Mouse (Mus musculus) intestine, embryonic 16.5 days (tissue): ENCODE results near the gene Ddx28. TPM values are rescaled to one million over a fixed set of nuclear protein-coding genes. Genes with fewer than 3 reads are reported as not detected.

Source experiments
- ATAC-seq: fragments of 200-750 bp; cut with Nextera tagmentation; 2 replicates; pipeline ENCODE4 v1.8.0; 2017; ENCODE audit warnings: moderate TSS enrichment, moderate library complexity
- H3K27ac ChIP-seq: fragments of 300-500 bp; sonication (generic); 2 replicates; pipeline ENCODE4 v1.5.1; 2014; ENCODE audit warnings: mild to moderate bottlenecking, low read length
- H3K27me3 ChIP-seq: fragments of 300-500 bp; sonication (generic); replicated peaks from 2 replicates; pipeline ENCODE4 v1.6.1; 2014; ENCODE audit warnings: low read length, control low read depth, mixed read lengths; ENCODE audit not compliant: control insufficient read depth, insufficient read depth
- H3K36me3 ChIP-seq: fragments of 300-500 bp; sonication (generic); 2 replicates; pipeline ENCODE4 v1.6.1; 2014; ENCODE audit warnings: low read length, control low read depth; ENCODE audit not compliant: control insufficient read depth, insufficient read depth
- H3K4me1 ChIP-seq: fragments of 300-500 bp; sonication (generic); 2 replicates; pipeline ENCODE4 v1.6.1; 2014; ENCODE audit warnings: low read length, control low read depth, mixed read lengths; ENCODE audit not compliant: control insufficient read depth, insufficient read depth
- H3K4me2 ChIP-seq: fragments of 300-500 bp; sonication (generic); 2 replicates; pipeline ENCODE4 v1.6.1; 2014; ENCODE audit warnings: low read depth, low read length, control low read depth
- H3K4me3 ChIP-seq: fragments of 300-500 bp; sonication (generic); 2 replicates; pipeline ENCODE4 v1.5.1; 2014; ENCODE audit warnings: mild to moderate bottlenecking, low read length
- H3K9ac ChIP-seq: fragments of 300-500 bp; sonication (generic); 2 replicates; pipeline ENCODE4 v1.6.1; 2014; ENCODE audit warnings: low read depth, low read length
- H3K9me3 ChIP-seq: fragments of 300-500 bp; sonication (generic); 2 replicates; pipeline ENCODE4 v1.6.1; 2016; ENCODE audit warnings: low read length, control low read depth; ENCODE audit not compliant: control insufficient read depth
- WGBS: fragments of 180-500 bp; shearing (Covaris S2); extraction: QIAGEN DNeasy Blood & Tissue Kit; methylation state at CpG from one replicate; pipeline ENCODE4 v1.1.7; 2014; 5-methylcytosine and 5-hydroxymethylcytosine counted together
- polyA plus RNA-seq: library from polyadenylated mRNA; unstranded; fragments of >200 nt; fragmentation: Nextera tagmentation; extraction: Ambion mirVana; gene quantifications from 2 replicates; pipeline ENCODE4 v1.2.1, GENCODE M21; 2015

Gene Ddx28
- 13.7 and 15.1 TPM in 2 replicates for polyA plus RNA-seq

DNA sequence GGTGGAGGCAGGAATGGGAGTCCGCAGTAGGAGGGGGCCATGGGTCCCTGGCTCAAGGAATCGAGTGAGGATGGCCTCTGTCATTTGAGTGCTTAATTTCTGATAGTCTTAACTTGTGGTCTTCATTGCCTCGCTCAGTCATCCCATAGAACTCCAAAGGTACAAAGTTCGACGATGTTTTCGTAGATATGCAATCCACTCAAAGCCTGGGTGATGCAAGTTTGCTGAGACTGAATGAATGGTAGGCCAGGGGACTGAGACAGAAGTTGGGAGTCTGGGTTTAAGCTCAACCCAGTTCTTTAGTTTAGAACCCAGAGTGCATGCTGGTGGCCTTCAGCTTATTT, at the start of gene Ddx28:
Ddx28 (minus strand) TSS at position 240 of the 344 bp plus-strand sequence.
- Histone ChIP-seq H3K27me3 (no peaks in the 10 kb centered on the region), H3K9ac (peak within 1 kb of the TSS; percentile 83), H3K9me3 (no peaks in the 10 kb centered on the region), H3K4me3 (peak within 1 kb of the TSS; percentile 68), H3K27ac (peak within 1 kb of the TSS; percentile 45), H3K4me1 (peaks cover 14% of the 10 kb centered on the region), H3K36me3 (no peaks in the 10 kb centered on the region; the same call in 1 of the 2 replicates), H3K4me2 (peak within 1 kb of the TSS; percentile 97)
- ATAC-seq, result peak; percentile 57
- WGBS, result 2% methylated on average over 6 of the region's 6 CpGs

- H3K4me1 ChIP-seq, result peaks cover 15% of the 10 kb centered on the region
- no peaks in the 10 kb centered on the region for H3K9me3 ChIP-seq
- H3K4me2 ChIP-seq, result peak overlapping the region; percentile 57
- no peak overlapping the region for H3K9ac ChIP-seq
- no peaks in the 10 kb centered on the region for H3K36me3 ChIP-seq
- WGBS, result 5% methylated on average over 3 of the region's 3 CpGs
- no peaks in the 10 kb centered on the region for H3K27me3 ChIP-seq
- no peak overlapping the region for H3K27ac ChIP-seq
- no peak for ATAC-seq
- peak overlapping the region; percentile 89 for H3K4me3 ChIP-seq
Observed at GRCm38 (mm10) chr8:106060521-106060920, 48.8 kb upstream of the Ddx28 start.

DNA sequence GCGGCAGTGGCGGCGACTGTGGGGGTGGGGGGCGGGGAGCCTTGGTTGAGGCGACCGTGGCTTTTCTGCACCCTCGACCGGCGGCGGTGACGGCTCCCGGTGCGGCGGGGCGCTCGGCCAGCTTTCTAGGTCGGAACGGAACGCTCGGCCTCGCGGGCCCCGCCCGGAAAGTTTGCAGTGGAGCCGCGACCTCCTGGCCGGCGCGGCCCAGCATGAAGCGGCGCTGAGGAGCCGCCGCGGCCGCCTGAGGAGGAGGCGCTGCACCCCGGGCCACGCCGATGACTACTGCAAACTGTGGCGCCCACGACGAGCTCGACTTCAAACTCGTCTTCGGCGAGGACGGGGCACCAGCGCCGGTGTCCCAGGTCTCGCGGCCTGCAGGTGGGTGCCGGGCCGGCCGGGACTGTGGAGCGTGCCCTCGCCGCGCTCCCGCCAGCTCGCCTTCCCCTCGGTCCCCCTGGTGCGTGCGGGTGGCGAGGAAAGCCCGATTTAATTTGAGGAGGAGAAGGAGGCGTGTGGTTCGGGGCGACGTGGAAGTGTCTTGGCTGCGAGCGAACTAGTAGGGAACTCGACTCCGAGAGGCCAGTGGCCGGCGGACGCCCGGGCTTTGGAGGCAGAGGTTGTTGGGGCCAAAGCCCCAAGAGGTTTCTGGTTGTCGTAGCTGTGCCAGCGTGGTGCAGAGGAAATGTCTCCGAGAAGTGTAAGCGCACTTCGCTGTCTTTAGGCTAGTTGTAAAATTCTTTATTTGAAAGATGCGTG, 48.1 kb upstream of the Ddx28 start:
- Histone ChIP-seq H3K27ac (peak overlapping the region; percentile 96), H3K9ac (peak overlapping the region; percentile 95), H3K4me3 (peak overlapping the region; percentile 89), H3K9me3 (no peaks in the 10 kb centered on the region), H3K36me3 (no peaks in the 10 kb centered on the region), H3K4me1 (peaks cover 20% of the 10 kb centered on the region), H3K4me2 (peak overlapping the region; percentile 57), H3K27me3 (no peaks in the 10 kb centered on the region)
- peak; percentile 81 for ATAC-seq
- WGBS, result under 1% methylated on average over 82 of the region's 83 CpGs

GRCm38 (mm10) chr8:106058731-106059612, 47.3 kb upstream of the Ddx28 start, which contains the start of gene Nfatc3:
TSS of gene Nfatc3 (plus strand) at chr8:106058840.
- Histone ChIP-seq H3K4me3 (peak within 1 kb of the TSS; percentile 89), H3K9me3 (no peaks in the 10 kb centered on the region), H3K27me3 (no peaks in the 10 kb centered on the region), H3K4me1 (peaks cover 20% of the 10 kb centered on the region), H3K4me2 (peak within 1 kb of the TSS; percentile 60), H3K27ac (peak within 1 kb of the TSS; percentile 96), H3K36me3 (no peaks in the 10 kb centered on the region), H3K9ac (peak within 1 kb of the TSS; percentile 95)
- WGBS, result 2% methylated on average over 48 of the region's 52 CpGs
- ATAC-seq, result peak; percentile 96

DNA sequence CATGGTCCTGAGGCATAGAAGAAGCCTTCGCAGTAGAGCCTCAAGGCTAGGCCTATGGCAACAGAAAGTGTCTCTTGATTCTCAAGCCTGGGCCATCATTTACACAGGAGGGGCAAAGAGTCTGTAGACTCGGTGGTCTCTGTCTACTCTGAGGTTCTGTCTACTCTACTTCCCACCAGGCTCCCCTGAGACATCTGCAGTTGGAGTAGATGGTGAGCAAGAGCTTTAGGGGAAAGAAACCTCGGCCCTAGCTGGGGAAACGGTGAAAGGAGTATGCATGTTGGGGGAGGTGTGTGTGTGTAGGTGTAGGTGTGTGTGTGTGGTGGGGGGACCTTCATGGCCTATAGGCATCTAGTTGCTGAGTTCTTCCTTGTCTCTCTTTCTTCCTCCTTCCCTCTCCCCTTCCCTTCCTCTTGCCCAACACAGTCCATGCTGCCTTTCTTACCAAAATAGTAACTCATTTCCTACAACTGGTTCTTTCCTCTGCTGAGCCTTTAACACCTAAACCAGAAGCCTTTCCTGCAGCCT, 44.8 kb upstream of the Ddx28 start:
- Histone ChIP-seq H3K9ac (no peak overlapping the region), H3K36me3 (0 out of 2 replicates have a peak, but pooled peaks cover 3% of the 10 kb centered on the region), H3K4me3 (no peak overlapping the region), H3K9me3 (no peaks in the 10 kb centered on the region), H3K27ac (no peak overlapping the region), H3K4me1 (peaks cover 18% of the 10 kb centered on the region), H3K4me2 (no peak overlapping the region), H3K27me3 (no peaks in the 10 kb centered on the region)
- no peak for ATAC-seq
- WGBS, result 85% methylated on average over 4 of the region's 4 CpGs

DNA sequence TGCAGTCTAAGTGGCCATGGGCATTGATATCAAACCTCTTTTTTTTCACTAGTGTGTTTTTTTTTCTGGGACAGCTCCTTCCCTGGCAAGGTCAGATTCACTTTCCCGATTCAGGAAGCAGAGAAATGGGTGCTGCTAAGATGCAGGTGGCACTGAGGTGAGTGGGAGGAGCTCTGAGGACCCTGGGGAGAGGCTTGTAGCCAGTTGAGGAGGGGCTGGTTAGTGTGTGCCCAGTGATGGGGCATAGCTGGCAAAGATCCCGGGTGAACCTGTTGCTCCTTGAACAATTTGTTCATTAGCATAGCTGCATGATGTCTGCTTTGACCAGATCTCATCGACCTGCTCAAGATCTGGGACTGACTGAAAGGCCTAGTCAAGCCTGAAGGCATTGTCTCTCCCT, 43.4 kb upstream of the Ddx28 start:
- Histone ChIP-seq H3K4me2 (0 out of 2 replicates have a peak overlapping the region, but pooled peaks have one; percentile 34), H3K36me3 (0 out of 2 replicates have a peak, but pooled peaks cover 3% of the 10 kb centered on the region), H3K9me3 (no peaks in the 10 kb centered on the region), H3K9ac (no peak overlapping the region), H3K27me3 (no peaks in the 10 kb centered on the region), H3K4me3 (no peak overlapping the region), H3K4me1 (peaks cover 16% of the 10 kb centered on the region; the same call in 1 of the 2 replicates), H3K27ac (peak overlapping the region; percentile 93)
- no peak for ATAC-seq
- WGBS, result 41% methylated on average over 3 of the region's 3 CpGs

DNA sequence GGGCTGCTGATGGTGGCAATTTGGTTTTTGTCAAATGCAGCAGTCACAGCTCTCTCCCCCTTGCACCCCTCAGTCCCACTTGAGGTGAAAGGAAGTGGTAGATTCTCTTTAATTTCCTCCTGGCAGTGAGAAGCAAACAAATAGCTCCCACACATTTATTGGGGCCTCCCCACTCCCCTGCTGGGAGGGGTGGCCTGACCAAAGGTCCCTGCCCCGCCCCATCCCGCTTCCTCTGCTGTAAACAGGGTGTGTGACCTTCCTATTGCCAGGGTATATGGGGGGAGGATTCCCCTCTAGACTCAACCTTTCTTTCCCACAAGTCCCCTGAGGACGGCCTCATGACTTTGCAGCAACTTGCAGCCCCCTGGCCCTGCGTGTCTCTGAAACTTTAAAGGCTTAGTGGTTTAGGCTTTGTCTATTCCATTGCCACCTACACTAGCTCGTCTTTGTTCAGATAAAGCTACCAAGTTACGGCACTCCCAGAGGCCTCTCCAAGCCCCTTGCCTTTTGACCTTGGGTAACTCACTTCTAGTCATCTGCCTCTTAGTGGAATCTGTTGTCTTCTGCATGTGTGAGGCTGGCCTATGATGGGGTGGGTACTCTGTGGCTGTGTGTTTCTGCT, 42.6 kb upstream of the Ddx28 start:
- H3K9ac ChIP-seq, result 0 out of 2 replicates have a peak overlapping the region, but pooled peaks have one; percentile 21
- 0 out of 2 replicates have a peak, but pooled peaks cover 3% of the 10 kb centered on the region for H3K36me3 ChIP-seq
- peak; percentile 85 for ATAC-seq
- peak overlapping the region; percentile 14; the same call in 1 of the 2 replicates for H3K4me3 ChIP-seq
- peaks cover 16% of the 10 kb centered on the region; the same call in 1 of the 2 replicates for H3K4me1 ChIP-seq
- no peaks in the 10 kb centered on the region for H3K27me3 ChIP-seq
- peak overlapping the region; percentile 93 for H3K27ac ChIP-seq
- H3K4me2 ChIP-seq, result peak overlapping the region; percentile 34; the same call in 1 of the 2 replicates
- WGBS, result 34% methylated on average over 6 of the region's 6 CpGs
- no peaks in the 10 kb centered on the region for H3K9me3 ChIP-seq

DNA sequence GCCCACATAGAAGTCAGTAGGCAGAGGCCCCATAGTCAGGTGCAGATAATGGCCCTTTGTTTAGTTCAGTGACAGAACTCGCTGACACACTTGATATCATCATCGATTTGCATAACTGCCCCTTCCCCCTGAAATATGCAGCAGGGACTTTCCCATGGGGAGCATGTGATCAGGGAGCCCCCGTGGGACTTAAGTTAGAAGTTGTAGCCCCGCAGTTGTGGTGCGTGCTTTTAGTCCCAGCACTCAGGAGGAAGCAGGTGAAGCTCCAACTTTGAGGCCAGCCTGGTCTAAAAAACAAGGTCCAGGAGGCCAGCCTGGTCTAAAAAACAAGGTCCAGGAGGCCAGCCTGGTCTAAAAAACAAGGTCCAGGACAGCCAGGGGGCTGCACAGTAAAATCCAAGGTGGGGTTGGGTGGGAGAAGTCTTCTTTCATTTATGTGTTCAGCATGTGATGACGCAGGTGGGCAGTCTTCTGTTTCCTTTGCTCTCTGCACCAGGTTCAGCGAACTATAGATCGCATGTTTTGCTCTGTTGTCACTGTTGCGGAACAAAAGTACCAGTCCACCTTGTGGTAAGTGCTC, 40.9 kb upstream of the Ddx28 start:
- no peak for ATAC-seq
- H3K9ac ChIP-seq, result no peak overlapping the region
- no peaks in the 10 kb centered on the region for H3K27me3 ChIP-seq
- no peak overlapping the region for H3K4me3 ChIP-seq
- H3K9me3 ChIP-seq, result no peaks in the 10 kb centered on the region
- peak overlapping the region; percentile 93 for H3K27ac ChIP-seq
- 0 out of 2 replicates have a peak, but pooled peaks cover 3% of the 10 kb centered on the region for H3K36me3 ChIP-seq
- H3K4me2 ChIP-seq, result no peak overlapping the region
- 75% methylated on average over 9 of the region's 9 CpGs for WGBS
- peaks cover 16% of the 10 kb centered on the region; the same call in 1 of the 2 replicates for H3K4me1 ChIP-seq
